ENCODE assay signal across 8 mouse cellular contexts in genomic region chr4:137488571-137489303, GRCm38 (mm10). TPM values are rescaled to one million over a fixed set of nuclear protein-coding genes. Genes with fewer than 3 reads are reported as not detected.
DNase-seq lines count a peak whose midpoint lies in the region; ATAC-seq and TF ChIP-seq lines count a peak whose summit lies in the region.

No protein-coding gene starts in this region.

- no peak overlapping the region for H3K4me2 ChIP-seq in hindbrain, embryonic 13.5 days
- no peak overlapping the region for H3K4me2 ChIP-seq in liver, embryonic 14.5 days (ENCODE audit: low read depth)

- 11% methylated on average over 12 of the region's 12 CpGs for WGBS in hindbrain, embryonic 13.5 days
- 26% methylated on average over 12 of the region's 12 CpGs for WGBS in liver, embryonic 14.5 days (ENCODE audit: insufficient replicate concordance)

- peak; percentile 38; the same call in 1 of the 2 replicates for ATAC-seq in hindbrain, embryonic 13.5 days (ENCODE audit: low FRiP score)
- ATAC-seq in liver, embryonic 14.5 days (ENCODE audit: insufficient read depth), result no peak

- 0 out of 2 replicates have a peak, but pooled peaks cover 2% of the 10 kb centered on the region for H3K36me3 ChIP-seq in ES-E14 (ENCODE audit: control insufficient read depth, insufficient read depth, low read length, poor library complexity, severe bottlenecking)
- no peaks in the 10 kb centered on the region for H3K36me3 ChIP-seq in hindbrain, embryonic 13.5 days
- H3K36me3 ChIP-seq in liver, embryonic 14.5 days (replicated peaks; ENCODE audit: control insufficient read depth, insufficient read depth, low read depth), result no peaks in the 10 kb centered on the region

- DNase-seq in adrenal gland, postnatal 10 days, result peak; percentile 66
- DNase-seq in adrenal gland, adult 2 months, result no peak
- DNase-seq in ES-E14 (ENCODE audit: low read depth, low spot score), result no peak
- DNase-seq in gastrocnemius, adult 2 months, result peak; percentile 87
- no peak for DNase-seq in liver, embryonic 14.5 days (ENCODE audit: low read depth in 3 of 3, low spot score in 3 of 3)
- peak; percentile 60 for DNase-seq in yolk sac, embryonic 10.5 days (ENCODE audit: low spot score)
- no peak for DNase-seq in thymus, postnatal 14 days

- peaks cover 7% of the 10 kb centered on the region; the same call in 1 of the 2 replicates for H3K27me3 ChIP-seq in hindbrain, embryonic 13.5 days
- no peaks in the 10 kb centered on the region for H3K27me3 ChIP-seq in liver, embryonic 14.5 days (ENCODE audit: control insufficient read depth, insufficient read depth, low read length)

- in situ Hi-C loops in ES-E14 (cut with MboI; ENCODE audit: low sequenced_read_pairs in 2 of 2, unreplicated experiment in 2 of 2), result no loop called here

- no peak overlapping the region for H3K9ac ChIP-seq in ES-E14 (ENCODE audit: insufficient read depth, low read depth, low read length, poor library complexity, severe bottlenecking)
- peak overlapping the region; percentile 53; the same call in 1 of the 2 replicates for H3K9ac ChIP-seq in hindbrain, embryonic 13.5 days
- H3K9ac ChIP-seq in liver, embryonic 14.5 days (replicated peaks), result no peak overlapping the region

- H3K27ac ChIP-seq in ES-E14 (ENCODE audit: insufficient read depth, low read depth, low read length, poor library complexity, severe bottlenecking), result peak overlapping the region; percentile 9; the same call in 1 of the 2 replicates
- H3K27ac ChIP-seq in gastrocnemius, adult 2 months, result peak overlapping the region; percentile 96
- H3K27ac ChIP-seq in hindbrain, embryonic 13.5 days, result peak overlapping the region; percentile 55; the same call in 1 of the 2 replicates
- no peak overlapping the region for H3K27ac ChIP-seq in liver, embryonic 14.5 days

- H3K9me3 ChIP-seq in ES-E14 (ENCODE audit: control insufficient read depth, insufficient read depth, low read depth, low read length), result no peaks in the 10 kb centered on the region
- H3K9me3 ChIP-seq in hindbrain, embryonic 13.5 days, result no peaks in the 10 kb centered on the region
- no peaks in the 10 kb centered on the region for H3K9me3 ChIP-seq in liver, embryonic 14.5 days (ENCODE audit: control insufficient read depth, low read length)

- peaks cover 11 to 45% of the 10 kb centered on the region in 2 experiments; a peak in 3 of 4 replicates for H3K4me1 ChIP-seq in ES-E14 (ENCODE audit: control insufficient read depth in 2 of 2, insufficient read depth in 2 of 2, low read length in 2 of 2, poor library complexity in 1 of 2)
- peaks cover 61% of the 10 kb centered on the region for H3K4me1 ChIP-seq in hindbrain, embryonic 13.5 days (replicated peaks)
- H3K4me1 ChIP-seq in liver, embryonic 14.5 days (replicated peaks; ENCODE audit: control insufficient read depth in 2 of 2, insufficient read depth in 2 of 2, low read length in 1 of 2), result peaks cover 21 to 51% of the 10 kb centered on the region in 2 experiments

- no peak overlapping the region for H3K4me3 ChIP-seq in ES-E14 (ENCODE audit: insufficient read depth in 1 of 2, low read depth in 1 of 2, low read length in 2 of 2, poor library complexity in 1 of 2, severe bottlenecking in 1 of 2)
- H3K4me3 ChIP-seq in gastrocnemius, adult 2 months, result peak overlapping the region; percentile 51
- no peak overlapping the region for H3K4me3 ChIP-seq in hindbrain, embryonic 13.5 days
- no peak overlapping the region for H3K4me3 ChIP-seq in liver, embryonic 14.5 days (ENCODE audit: insufficient read depth in 1 of 2, low read depth in 2 of 2, low read length in 2 of 2)

- peak; percentile 69 for TF ChIP-seq CTCF in gastrocnemius, adult 2 months (IDR thresholded peaks at IDR 0.05)
- TF ChIP-seq CTCF in liver, embryonic 14.5 days (IDR thresholded peaks at IDR 0.05; ENCODE audit: low read depth), result peak; percentile 43; the same call in 1 of the 2 replicates

- TF ChIP-seq EP300 in liver, embryonic 14.5 days (IDR thresholded peaks at IDR 0.05; ENCODE audit: low read depth), result no peak

- intact Hi-C loops in gastrocnemius, adult 2 months (cut with DNase I), result loop anchor here (5.0 kb wide), 1 partner anchor 41 kb away; no protein-coding TSS in a partner anchor

TF ChIP-seq in ES-E14, 5 proteins besides CTCF, POLR2A, EP300 and RAD21:
- no peak for TF ChIP-seq HCFC1 (IDR thresholded peaks at IDR 0.05; ENCODE audit: borderline replicate concordance, insufficient read depth, low read length)

RNA-seq across cellular contexts. Expression of gene Hspg2, which starts 20.2 kb away (rescaled TPM):
- total RNA-seq in adrenal gland, postnatal 10 days (2021), result 100 to 1,000 TPM; 191 to 264 TPM
- 100 to 1,000 TPM in 1 of 2 experiments, 10 to 100 TPM in 1; 87.4 to 150 TPM for total RNA-seq in adrenal gland, adult 2 months (2021)
- 122 and 125 TPM in 2 replicates for polyA plus RNA-seq in adrenal gland, adult 2 months (2012; rRNA removed)
- total RNA-seq in ES-E14 (2012; rRNA removed), result 226 and 278 TPM in 2 replicates
- 10 to 100 TPM; 55.2 to 77.5 TPM for total RNA-seq in gastrocnemius, adult 2 months (2021)
- 6.1 and 6.8 TPM in 2 replicates for polyA plus RNA-seq in hindbrain, embryonic 13.5 days (2015; fragmentation: Nextera tagmentation; extraction: Ambion mirVana)
- 2.4 and 3.3 TPM in 2 replicates for polyA plus RNA-seq in liver, embryonic 14.5 days (2012; rRNA removed)
- 4.3 and 5.0 TPM in 2 replicates for polyA plus RNA-seq in liver, embryonic 14.5 days (2014; fragmentation: Nextera tagmentation; extraction: Ambion mirVana)

RNA-seq across cellular contexts. Expression of gene 1700013G24Rik, which starts 35.7 kb away (rescaled TPM):
- not detected for total RNA-seq in adrenal gland, postnatal 10 days (2021)
- total RNA-seq in adrenal gland, adult 2 months (2021), result not detected
- polyA plus RNA-seq in adrenal gland, adult 2 months (2012; rRNA removed), result not detected in 2 replicates
- not detected in 2 replicates for total RNA-seq in ES-E14 (2012; rRNA removed)
- not detected for total RNA-seq in gastrocnemius, adult 2 months (2021)
- not detected in 2 replicates for polyA plus RNA-seq in hindbrain, embryonic 13.5 days (2015; fragmentation: Nextera tagmentation; extraction: Ambion mirVana)
- polyA plus RNA-seq in liver, embryonic 14.5 days (2012; rRNA removed), result not detected in 2 replicates
- not detected in 2 replicates for polyA plus RNA-seq in liver, embryonic 14.5 days (2014; fragmentation: Nextera tagmentation; extraction: Ambion mirVana)

RNA-seq across cellular contexts. Expression of gene Cela3b, which starts 58.4 kb away (rescaled TPM):
- not detected for total RNA-seq in adrenal gland, postnatal 10 days (2021)
- not detected for total RNA-seq in adrenal gland, adult 2 months (2021)
- 0.16 and 0.33 TPM in 2 replicates for polyA plus RNA-seq in adrenal gland, adult 2 months (2012; rRNA removed)
- total RNA-seq in ES-E14 (2012; rRNA removed), result not detected in 2 replicates
- total RNA-seq in gastrocnemius, adult 2 months (2021), result not detected
- polyA plus RNA-seq in hindbrain, embryonic 13.5 days (2015; fragmentation: Nextera tagmentation; extraction: Ambion mirVana), result not detected in 2 replicates
- 0.06 TPM in 2 replicates for polyA plus RNA-seq in liver, embryonic 14.5 days (2012; rRNA removed)
- not detected in 2 replicates for polyA plus RNA-seq in liver, embryonic 14.5 days (2014; fragmentation: Nextera tagmentation; extraction: Ambion mirVana)

Comparison
In these comparisons a context has a peak if more than half of its experiments do, and no peak if none do; other contexts are left out.
1. DNase-seq: peak in adrenal gland, postnatal 10 days (single experiment), gastrocnemius, adult 2 months (single experiment) and yolk sac, embryonic 10.5 days (single experiment); none in adrenal gland, adult 2 months (single experiment), ES-E14 (single experiment), liver, embryonic 14.5 days (0 of 3) and thymus, postnatal 14 days (single experiment).